Mouse (Mus musculus) liver, postnatal 0 days (tissue): ENCODE data around the gene Zfp219.

Source experiments
- CTCF ChIP-seq: sonication (generic); IDR thresholded peaks from 2 replicates; pipeline ENCODE4 v1.5.1; 2016; ENCODE audit warnings: antibody characterized with exemption, low read depth
- EP300 ChIP-seq: IDR thresholded peaks from 2 replicates; pipeline ENCODE4 v1.6.1; 2016; ENCODE audit warnings: antibody characterized with exemption, low read depth, mild to moderate bottlenecking

DNA sequence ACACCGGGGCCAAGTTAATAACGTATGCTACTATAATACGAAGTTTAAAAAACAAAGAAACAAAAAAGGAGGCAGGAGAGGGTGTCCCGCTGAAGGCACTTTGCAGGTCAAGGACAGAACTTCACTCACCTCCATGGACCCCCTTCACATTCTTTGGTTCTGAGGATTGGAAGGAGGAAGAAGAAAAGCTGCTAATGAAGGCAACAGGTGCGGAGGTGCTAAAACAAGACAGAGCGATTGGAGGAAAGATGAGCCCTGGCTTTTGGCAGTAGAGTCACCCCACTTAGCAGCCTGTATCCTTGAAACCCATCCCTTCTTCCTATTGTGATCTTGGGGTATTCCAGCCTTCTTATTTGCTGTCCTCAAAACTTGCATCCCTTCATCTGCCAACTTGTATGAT lies 10.7 kb downstream of the Zfp219 start:
- no peak for TF ChIP-seq CTCF
- TF ChIP-seq EP300 = no peak
